Mouse (Mus musculus) kidney, embryonic 15.5 days (tissue): ENCODE measurements around the gene Rsl1. TPM values are rescaled to one million over a fixed set of nuclear protein-coding genes. Genes with fewer than 3 reads are reported as not detected.

Source experiments
- polyA plus RNA-seq: library from polyadenylated mRNA; unstranded; fragments of >200 nt; fragmentation: Nextera tagmentation; extraction: Ambion mirVana; gene quantifications from 2 replicates; pipeline ENCODE4 v1.2.1, GENCODE M21; 2015

Rsl1 gene
- polyA plus RNA-seq, 1 experiment from 2014 or later: 7.3 TPM

Other genes with a start within 250 kb of the Rsl1 start
- 3.3 and 3.4 TPM in 2 replicates for gene Zfp712, start 112.0 kb upstream of the Rsl1 start, polyA plus RNA-seq
- 5.7 and 6.5 TPM in 2 replicates for gene Zfp708, start 75.2 kb upstream of the Rsl1 start, polyA plus RNA-seq
- 3.5 and 3.7 TPM in 2 replicates for gene Gm28557, start 64.6 kb upstream of the Rsl1 start, polyA plus RNA-seq
- gene Rslcan18, start 56.9 kb upstream of the Rsl1 start, polyA plus RNA-seq: 0.33 and 0.42 TPM in 2 replicates
- gene Zfp759, start 51.5 kb upstream of the Rsl1 start, polyA plus RNA-seq: 1.9 and 2.5 TPM in 2 replicates
- gene Zfp455, start 21.3 kb downstream of the Rsl1 start, polyA plus RNA-seq: 1.5 and 1.9 TPM in 2 replicates
- 2.1 TPM in 2 replicates for gene Zfp458, start 105.3 kb downstream of the Rsl1 start, polyA plus RNA-seq
- 0.39 and 1.00 TPM in 2 replicates for gene Zfp457, start 133.3 kb downstream of the Rsl1 start, polyA plus RNA-seq
- 2.2 and 2.5 TPM in 2 replicates for gene Zfp595, start 159.4 kb downstream of the Rsl1 start, polyA plus RNA-seq
- gene Gm28044, start 187.4 kb downstream of the Rsl1 start, polyA plus RNA-seq: 0.47 TPM in 1 of 2 replicates, not detected in the other
- 1.5 TPM in 2 replicates for gene Zfp953, start 187.4 kb downstream of the Rsl1 start, polyA plus RNA-seq
- gene Gm28041, start 202.6 kb downstream of the Rsl1 start, polyA plus RNA-seq: 0.21 and 0.50 TPM in 2 replicates
- gene Zfp456, start 202.6 kb downstream of the Rsl1 start, polyA plus RNA-seq: 1.5 TPM in 2 replicates
- 5.6 and 6.7 TPM in 2 replicates for gene Zfp429, start 226.6 kb downstream of the Rsl1 start, polyA plus RNA-seq
- 1.0 and 1.1 TPM in 2 replicates for gene Zfp459, start 248.2 kb downstream of the Rsl1 start, polyA plus RNA-seq